Mouse (Mus musculus) monocyte, adult 2 months (primary cell): Measurements from ENCODE around the gene Gm20708.

Source experiments
- DNase-seq, 2 experiments: peaks; one replicate each; pipeline ENCODE4 v3.0.0; 2022; ENCODE audit warnings: low spot score in 2 of 2, low read depth in 1 of 2

Gene Gm20708

DNA sequence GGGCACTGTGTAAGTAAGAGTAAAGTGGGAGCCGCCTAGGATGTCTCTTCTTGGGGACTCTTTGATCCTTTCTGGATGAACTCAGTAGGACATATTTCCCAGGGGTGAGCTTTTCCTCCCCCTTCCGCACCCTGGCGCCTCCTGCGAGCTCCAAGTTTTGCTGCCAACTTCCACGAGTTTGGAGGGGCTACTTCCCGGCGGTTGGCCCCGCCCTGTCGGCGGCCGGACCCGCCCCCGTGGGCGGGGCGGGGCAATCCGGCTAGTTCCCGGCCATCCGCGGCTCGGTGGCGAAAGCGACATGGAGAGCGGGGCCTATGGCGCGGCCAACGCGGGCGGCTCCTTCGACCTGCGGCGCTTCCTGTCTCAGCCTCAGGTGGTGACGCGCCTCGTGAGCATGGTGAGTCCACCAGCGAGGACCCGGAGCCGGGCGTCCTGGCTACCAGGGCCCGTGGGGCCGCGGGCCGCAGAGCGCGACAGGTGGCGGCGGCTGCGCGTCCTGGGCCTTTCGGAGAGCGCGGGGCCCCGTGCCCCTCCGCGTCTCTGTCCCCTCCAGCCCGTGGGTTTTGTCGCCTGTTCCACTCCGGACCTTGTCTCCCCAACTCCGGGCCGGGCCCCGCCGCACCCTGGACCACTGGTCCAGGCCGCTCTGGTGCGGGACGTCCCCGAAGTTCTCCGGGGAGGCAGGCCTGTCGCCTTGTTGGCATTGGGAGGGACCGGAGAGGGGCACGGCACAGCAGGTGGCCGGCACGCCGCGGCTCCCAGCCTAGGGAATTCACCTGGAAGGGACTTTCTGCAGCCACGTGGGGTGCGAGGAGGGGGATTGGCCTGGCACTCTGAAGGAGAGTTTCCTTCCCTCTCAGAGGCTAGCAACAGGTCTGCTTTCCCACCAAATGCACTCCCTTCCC is at the start of gene Gm20708, which contains the start of gene Syngr2:
Gene Gm20708 (plus strand): TSS at position 262 of the 905 bp plus-strand sequence.
Gene Syngr2 (plus strand): TSS at position 262 of the 905 bp plus-strand sequence.
- DNase-seq, result peak in 1 of 2 experiments; percentile 45

DNA sequence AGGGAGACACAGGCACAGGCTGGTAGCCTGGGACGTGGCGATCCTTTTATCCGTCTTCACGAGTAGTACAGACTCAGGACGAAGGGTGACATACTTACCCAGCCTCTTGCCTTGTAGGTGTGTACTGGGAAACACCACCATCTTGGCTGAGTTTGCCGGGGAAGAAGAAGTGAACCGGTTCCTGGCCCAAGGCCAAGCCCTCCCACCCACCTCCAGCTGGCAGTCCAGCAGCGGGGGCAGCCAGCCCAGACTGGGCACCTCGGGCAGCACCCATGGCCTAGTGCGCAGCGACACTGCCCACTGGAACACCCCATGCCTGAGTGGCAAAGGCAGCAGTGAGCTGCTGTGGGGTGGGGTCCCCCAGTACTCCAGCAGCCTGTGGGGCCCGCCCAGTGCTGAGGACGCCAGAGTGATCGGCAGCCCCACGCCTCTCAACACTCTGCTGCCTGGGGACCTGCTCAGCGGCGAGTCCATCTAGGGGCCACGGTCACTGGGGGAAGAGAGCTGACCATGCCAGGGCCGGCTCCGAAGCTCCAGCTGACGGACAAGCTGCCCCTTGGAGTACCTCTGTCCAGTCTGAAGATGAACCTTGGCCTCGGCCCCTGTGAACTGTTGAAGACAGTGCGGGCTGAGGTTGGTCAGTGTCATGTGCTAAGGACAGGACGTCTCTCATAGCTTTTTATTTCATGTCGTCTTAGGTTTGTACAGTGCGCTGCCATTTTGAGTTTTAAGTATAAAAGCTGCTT is 48.9 kb upstream of the Gm20708 start:
- DNase-seq, result no peak

DNA sequence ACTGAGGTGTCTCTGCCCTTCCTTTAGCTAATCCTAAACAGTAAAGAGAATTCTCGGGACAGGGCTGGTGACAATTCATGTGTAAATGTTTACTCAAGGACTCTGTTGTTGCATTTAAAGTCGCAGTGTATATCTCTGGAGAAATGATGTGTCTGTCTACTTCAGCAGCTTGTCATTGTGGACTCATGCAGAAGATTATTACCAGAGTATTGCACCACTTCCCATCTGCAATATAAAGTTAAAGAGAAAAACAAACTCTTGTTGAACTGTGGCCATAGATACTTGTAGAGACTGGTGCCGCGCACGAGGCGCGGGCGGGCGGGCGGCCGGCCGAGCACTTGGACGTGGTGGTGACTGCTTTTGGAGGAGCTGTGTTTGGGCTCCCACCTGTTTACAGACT is 47.7 kb upstream of the Gm20708 start:
- DNase-seq, result no peak

DNA sequence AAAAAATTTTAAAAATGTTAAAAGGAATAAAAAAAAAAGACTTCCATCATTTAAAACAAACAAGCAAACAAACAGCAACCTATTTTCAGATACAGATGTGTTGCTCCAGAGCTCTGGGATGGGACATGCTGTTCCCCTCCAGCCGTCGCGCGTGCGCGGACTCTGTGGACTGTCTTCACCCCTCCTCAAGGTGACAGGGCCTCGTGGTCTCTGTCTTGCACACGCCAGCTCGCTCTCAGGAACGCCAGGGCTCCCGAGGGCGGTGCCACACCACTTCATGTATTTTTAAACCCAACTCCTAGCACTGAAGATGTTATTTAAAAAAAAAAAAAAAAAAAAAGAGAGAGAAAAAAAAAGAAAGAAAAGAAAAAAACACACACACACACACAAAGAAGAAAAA is 47.2 kb upstream of the Gm20708 start:
- DNase-seq, result no peak

DNA sequence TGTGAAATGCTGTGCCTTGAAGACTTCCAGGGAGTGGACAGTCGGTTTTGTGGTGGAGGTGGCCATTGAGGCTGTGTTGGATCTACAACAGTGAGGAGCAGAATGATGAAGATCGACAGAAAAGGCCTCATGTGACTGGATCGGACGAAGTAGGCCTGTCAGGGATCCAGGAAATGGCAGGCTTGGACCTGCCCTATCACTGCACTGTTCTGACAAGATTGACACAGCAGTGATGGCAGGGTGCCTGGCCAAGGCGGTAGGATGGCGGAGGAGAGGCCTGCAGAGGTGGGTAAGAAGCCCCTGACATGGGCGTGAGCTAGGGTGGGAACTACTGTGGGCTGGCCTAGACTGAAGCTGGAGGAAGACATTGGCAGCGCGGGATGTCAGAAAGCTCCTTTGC is 45.1 kb upstream of the Gm20708 start:
- no peak for DNase-seq

DNA sequence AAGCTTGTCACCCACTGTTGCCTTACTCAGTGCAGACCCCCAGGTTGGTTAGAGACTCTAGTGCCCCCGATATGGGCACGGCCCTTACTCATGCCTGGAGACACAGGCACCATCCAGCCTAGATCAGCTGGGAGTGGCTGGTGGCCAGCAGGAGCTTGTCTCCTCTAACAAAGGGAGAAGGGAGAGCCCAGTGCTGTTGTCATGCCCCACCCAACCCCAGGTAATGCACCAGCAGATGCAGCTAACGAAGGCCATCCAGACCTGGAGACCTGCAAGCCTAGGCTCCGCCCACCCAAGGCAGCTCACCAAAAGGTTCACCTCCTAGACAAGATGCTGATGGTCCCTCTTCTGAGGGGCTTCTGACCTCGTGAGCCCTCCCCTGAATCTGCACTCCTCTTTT is 44.1 kb upstream of the Gm20708 start:
- DNase-seq, result no peak

DNA sequence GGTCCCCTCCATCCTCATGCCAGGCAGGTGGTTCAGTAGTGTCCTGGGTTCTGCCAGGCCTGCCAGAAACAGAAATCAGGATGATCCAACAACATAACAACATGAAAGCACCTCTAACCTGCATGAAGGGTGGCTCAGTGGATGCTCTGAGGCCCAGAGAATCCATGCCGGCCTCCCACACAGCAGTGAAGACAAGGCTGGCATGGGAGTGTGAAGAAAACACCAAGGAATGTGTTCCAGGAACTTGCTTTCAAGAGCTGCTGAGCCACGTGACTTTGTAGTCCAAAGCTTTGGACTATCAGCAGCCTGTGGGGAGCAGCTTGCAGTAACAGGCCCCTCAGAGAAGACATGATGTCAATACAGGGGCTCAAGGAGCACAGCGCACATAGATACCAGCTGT is 43.2 kb upstream of the Gm20708 start:
- no peak for DNase-seq

DNA sequence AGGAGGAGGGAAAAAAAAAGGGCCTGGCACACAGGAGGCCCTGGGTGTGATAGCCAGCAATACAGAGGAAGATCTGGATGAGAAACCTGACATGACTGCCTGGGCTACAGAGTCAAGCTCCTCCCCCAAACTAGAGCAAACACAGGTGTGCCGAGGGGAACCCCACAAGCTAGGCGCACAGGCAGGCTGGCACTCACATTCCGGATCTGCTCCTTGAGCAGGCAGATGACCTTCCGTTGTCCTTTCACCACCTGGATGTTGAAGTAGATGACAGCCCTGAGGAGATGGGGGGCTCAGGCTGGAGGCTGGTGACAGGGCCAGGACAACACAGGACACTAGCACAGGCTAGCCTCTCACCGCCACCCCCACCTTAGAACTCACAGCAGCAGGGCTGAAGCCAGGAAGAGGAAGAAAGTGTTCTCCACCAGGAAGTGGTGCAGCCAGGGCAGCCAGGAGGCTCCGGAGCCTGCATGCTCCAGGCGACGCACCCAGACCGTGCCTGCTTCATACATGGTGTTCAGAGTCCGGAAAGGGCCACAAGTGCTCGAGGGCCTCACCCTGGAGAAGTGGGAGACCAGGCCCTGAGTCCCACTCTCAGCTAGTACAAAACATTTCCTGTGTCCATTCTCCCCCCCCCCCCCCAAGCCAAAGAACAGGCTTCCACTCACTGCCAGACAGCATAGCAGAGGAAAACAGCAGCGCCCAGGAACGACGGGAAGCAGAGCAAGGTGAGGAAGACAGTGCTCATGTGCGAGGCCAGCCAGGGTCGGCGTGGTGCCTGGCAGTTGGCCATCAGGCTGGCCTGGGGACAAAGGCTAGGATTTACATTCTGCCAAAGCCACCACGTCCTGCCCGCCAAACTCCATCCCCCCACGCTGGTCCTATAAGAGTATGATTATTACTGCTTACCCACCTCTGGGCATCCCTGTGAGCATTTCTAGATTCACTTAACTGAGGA is 40.5 kb upstream of the Gm20708 start:
- no peak for DNase-seq

DNA sequence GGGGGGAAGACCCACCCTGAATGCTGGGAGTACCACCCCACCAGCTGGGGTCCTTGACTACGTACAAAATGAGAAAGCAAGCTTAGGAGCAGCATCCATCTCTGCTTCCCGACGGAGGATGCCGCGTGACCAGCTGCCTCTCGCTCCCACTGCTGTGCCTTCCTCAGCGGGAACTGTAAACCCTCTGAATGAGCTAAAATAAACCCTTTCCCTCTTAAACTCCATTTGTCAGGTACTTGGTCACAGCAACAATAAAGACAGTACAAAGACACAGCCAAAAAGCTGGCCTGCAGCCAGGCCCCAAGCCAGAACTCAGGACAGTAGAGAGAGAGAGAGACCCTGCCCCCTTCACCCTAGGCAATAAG is 39.8 kb upstream of the Gm20708 start:
- DNase-seq, result no peak

DNA sequence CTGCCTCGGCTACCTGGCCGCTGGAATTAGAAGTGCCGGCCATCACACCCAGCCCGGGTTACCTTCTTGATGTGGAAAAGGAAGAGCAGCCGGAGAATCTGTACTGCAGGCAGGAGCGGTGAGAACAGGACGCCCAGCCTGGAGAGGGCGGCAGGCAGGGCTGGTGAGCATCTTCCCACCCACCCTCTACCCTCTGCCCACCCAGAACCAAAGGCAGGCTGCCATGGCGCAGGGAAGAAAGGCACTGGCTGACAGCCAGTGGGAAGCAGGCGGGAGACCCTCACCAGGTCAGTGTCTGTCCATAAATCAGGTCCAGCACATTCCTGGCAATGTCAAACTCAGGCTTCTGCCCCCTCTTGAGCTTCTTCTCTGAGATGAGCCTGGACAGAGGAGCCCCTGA is 39.1 kb upstream of the Gm20708 start:
- DNase-seq, result no peak

DNA sequence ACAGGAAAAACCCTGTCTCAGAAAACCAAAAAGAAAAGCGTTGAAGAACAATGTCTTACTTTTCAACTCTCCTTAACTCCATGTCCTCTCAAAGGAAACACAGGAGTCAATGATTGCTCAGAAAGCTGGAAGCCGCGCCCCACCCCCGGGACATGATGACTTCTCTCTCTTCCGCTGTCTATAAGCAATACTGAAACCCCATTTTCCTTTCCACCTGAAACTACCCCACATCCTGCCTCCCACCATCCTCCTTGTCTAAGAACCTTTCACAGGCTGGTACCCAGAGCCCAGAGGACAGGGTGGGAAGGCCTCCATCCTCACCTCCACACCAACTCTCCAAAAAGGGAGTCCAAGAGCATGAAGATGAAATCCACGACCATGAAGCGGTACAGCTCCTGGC is 37.1 kb upstream of the Gm20708 start:
- no peak for DNase-seq

DNA sequence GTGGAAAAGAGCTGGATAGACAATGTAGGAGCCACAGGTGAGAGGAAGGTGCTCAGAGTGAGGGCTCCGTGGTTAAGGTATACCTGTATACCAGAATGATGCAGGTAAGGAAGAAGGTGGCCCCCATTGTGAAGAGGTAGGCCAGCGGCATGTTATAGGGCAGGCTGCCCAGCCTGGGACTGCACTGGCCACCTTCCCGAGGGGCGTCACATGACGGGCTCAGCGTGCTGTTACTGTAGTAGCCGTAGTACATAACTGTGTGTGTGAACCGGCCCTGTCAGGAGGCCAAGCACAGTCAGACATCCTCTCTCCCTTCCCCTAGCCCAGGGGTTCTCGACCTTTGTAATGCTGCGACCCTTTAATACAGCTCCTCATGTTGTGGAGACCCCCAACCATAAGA is 34.5 kb upstream of the Gm20708 start:
- DNase-seq, result no peak

DNA sequence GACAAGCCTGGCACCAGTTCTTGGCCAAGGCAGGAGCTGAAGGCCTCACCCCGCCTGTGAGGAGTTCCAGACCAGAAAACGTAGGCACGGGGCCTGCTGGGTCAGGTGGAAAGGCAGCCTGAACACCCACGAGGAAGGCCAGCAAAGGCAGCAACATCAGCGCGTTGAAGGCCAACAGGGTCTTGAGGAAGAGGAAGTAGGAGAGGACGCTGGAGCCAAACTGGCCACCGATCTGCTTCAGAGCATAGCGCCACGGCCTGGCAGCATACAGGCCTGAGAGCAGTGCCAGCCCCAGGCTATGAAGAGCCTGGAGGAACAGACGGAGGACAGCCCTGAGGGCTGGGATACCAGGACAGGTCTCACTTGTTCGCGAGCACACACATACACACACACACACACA is 33.9 kb upstream of the Gm20708 start:
- DNase-seq, result no peak

DNA sequence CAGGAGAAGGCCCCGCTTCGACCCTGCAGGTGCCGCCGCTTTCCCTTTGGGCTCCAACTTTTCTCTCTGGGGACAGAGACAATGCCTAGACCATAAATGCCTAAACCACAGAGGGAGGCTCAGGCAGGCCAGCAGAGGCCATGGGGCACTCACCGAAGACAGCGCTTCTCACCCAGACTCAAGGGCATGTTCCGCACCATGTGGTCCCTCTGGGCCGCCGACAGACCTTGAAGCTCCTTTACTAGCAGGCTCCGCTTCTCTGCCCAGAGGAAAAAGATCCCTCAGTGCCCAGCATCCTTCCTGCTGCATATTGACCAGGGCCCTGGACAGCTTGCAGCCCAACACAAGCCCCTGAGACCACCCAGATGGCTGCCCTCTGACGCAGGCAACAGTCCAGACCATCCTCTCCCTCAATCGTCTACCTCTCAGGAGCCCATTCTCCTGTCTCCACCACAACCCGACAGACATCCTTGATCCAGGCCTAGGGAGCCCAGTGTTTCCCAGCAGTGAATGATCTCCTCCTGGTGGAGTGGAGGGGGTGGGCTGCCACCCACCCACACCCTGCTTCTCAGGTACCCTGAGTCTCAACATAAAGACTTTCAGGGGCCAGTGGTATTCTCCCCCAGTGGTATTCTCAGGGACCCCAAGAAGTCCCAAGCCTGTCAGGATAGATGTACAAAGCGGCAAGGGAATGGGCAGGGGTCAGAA is 33.2 kb upstream of the Gm20708 start:
- DNase-seq, result no peak

DNA sequence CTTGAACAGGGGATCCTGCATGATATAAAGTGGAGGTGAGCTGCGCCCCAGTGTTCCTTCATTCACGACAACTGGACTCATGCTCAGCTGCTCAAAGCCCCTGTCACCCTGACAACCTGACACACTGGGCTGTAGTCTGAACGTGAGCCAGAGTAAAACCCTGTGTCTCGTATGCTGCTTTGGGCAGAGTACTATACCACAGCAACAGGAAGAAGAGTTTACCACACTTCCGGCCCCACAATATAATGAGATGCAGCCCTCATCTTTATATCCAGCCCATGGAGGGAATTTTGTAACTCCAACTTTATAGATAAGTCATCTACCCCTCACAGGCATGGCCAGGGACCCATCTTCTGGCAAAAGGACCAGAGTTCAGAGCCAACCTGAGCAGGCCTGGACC is 32.4 kb upstream of the Gm20708 start:
- DNase-seq, result no peak

DNA sequence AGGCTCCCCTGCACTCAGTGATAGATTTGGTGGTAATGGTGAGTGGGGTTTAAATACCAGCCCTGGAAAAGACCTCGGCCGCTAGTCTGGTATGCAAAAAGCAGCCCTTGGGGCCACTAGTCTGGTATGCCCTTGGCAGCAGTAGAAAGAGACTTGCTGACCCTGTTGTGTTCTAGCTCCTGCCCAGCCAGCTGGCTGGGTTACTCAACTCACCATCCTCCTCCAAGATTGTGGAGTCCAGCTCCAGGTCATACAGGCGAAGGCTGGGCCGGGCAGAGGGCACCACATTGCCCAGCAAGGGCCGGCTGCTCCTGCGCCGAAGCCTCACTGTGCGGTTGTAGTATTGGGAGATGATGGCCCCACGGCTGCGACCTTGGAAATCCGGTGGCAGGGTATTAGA is 31.4 kb upstream of the Gm20708 start:
- DNase-seq, result no peak

DNA sequence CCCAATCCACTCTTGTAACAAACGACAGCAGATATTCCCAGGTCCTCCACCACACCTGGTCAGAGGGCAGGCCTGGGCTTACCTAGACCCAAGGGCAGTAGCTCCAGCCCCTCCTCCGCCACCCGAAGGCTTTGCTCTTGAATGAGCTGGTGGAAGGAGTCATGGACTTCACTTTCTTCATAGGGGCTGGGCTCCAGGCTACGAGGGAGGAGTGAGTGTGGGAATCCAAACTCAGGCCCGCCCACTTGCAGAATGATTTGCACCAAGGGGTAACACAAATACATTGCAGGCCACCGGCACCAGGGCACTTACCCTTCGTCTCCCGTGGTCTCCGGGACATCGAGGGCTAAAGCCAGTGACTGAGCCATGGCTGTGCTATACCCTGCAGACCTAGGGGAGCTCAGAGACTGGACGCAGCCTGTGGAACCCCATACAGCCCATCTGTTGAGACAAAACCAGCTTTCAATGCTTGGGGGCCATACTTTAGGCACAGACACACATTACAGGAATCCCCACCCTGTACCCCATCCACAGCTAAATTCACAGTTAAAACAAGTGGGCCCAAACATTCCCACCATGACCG is 30.5 kb upstream of the Gm20708 start:
- DNase-seq, result peak in 1 of 2 experiments; percentile 68

DNA sequence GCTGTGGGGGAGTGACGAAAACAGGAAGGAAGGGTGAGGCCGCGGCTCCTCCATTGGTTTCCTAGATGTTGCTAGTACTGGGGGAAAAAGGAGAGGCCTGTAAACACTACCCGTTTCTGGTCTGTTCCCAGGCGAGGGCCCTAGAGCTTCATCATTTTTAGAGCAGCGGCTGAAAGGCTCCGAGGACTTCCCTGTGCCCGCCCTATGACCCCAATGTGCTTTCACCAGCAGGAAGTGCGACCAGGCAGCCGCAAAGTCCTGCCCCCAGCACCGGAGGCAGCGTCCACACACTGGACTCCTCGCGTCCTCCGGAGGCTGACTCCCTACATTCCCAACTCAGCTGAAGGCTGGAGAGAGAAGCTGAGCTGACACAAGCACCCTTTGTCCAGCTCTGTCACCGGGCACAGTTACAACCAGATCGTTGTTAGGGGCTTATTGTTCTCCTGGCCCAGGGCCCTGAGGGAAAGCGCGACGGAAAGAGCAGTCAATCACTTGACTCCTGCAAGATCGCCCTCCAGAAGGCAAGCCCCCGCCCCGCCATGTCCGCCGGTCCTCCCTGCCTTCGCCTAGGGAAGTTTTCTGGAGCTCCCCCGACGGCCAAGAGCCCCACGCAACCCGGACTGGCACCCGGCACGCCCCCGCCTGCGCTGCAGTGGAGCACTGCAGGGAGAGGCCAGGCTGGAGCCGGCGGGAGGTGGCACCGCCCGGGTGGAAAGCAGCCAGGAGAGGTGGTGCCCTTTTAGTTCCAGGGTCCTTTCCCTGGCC is 29.9 kb upstream of the Gm20708 start:
- DNase-seq, result peak; percentile 82 to 83

DNA sequence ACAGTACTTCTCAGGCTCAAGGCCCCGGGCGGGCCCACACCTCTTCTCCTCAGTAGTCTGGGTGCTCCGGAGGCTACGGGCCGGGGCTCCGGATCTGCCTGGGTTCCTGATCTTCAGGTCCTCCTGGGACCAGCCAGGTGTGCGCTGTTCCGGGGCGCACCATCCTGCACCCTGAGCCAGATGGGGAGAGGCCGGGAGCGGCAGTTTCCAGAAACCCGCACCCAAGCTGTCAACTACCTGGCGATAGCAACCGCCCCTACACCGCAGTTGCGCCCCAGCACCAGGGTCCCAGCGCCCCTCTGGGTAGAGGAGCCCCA is 29.3 kb upstream of the Gm20708 start:
- no peak for DNase-seq
